Mouse (Mus musculus) cerebellum, adult 11 months (tissue): ENCODE data around the gene Hivep2.
A peak's percentile ranks its signal among the peaks of the same experiment; 100 is the strongest.

Experiments used
- DNase-seq: peaks from one replicate; pipeline ENCODE4 v3.0.0; 2022

The Hivep2 gene

DNA sequence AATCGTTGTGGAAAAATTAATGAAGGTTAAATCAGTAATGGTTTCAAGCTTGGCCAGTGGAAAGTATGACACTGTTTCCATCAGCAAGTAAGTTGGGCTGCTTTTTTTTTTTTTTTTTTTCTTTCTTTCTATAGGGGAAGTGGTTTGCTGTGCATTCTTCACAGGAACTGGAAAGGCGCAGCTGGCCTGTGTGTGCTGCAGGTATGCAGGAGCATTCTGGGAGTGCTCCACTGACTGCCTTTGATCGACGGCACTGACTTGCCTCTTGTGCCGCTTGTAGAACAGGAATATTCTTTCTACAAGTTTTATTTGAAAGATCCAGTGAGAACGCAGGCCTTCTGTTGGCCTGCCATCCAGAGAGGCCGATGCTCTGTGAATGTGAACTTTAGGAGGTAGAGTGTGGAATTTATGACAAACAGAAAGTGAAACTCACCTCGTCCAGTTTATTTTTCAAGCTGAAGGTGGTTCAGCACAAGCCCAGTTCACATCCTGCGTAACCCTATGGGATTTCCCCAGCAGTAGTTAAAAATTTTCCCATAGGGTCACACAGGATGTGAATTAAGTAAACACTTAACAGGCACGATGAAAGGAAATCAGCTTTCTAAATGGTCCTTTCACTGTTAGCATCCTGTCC lies 120.1 kb downstream of the Hivep2 start:
- no peak for DNase-seq

DNA sequence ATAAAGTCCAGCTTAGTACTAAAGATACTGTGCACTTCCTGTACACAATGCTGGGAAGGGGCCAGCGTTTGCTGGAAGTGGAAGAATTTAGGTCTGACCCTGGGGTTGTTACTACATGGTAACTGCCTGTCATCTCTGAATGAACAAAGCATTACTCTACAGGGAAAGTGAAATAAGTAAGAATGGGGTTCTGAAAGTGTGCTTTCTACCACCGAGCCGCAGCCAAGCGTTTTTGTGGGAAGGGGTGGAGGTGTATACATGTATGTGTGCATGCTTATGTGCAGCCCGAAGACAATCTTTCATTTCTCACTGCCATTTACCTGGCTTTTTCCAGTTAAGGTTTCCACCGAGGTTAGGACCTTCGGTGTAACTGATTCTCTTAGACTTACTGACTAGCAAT lies 121.4 kb downstream of the Hivep2 start:
- DNase-seq = no peak

DNA sequence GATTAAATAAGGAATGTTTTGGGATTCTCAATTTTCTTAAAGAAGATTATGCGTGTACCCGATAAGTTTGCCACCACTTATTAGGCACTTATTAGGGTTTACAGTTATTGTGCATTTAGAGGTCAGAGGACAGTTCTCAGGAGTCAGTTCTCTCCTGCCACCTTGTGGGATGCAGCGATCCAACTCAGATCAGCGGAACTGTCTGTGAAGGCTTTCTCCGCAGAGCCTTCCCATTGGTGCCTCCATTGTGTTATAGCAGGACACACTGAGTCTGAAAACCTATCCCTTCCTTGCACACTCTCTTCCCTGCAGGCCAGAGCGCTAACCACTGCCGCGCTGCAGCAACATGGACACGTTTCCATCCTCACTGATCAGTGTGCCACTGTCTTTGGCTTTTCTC lies 123.6 kb downstream of the Hivep2 start:
- DNase-seq = no peak

DNA sequence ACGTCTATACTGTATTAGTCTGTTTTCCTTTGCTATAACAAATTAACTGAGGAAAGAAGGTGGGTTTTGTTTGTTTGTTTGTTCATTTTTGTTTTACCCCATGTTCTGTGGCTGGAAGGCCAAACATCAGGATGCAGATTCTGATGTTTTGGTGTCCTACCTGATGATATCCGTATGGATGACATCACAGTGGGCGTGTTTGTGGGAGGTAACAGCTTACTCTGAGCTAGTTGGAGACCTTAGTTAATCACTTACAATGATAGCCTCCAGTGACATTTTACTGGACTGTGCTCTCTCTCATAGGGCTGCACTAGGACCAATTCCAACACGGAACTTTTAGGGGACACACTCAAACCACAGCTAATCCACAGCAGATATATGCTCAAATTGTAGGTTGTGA lies 128.2 kb downstream of the Hivep2 start:
- no peak for DNase-seq

DNA sequence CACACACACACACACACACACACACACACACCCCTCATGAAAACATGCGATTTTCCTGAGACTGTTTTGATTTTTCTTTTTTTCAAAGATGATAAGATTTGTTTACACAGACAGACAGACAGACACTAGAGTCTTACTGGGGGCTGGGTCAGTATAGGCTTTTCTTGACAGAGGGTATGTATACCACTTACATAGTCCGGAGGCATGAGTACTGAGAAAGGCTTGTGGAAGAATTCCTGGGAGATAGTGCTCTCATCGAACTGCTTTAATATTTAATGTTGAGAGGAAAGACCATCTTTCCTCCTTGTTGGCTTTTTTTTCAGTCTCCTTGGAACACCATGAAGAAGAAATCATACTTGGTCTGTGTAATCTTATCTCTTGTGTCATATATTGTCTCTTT lies 130.2 kb downstream of the Hivep2 start:
- no peak for DNase-seq

DNA sequence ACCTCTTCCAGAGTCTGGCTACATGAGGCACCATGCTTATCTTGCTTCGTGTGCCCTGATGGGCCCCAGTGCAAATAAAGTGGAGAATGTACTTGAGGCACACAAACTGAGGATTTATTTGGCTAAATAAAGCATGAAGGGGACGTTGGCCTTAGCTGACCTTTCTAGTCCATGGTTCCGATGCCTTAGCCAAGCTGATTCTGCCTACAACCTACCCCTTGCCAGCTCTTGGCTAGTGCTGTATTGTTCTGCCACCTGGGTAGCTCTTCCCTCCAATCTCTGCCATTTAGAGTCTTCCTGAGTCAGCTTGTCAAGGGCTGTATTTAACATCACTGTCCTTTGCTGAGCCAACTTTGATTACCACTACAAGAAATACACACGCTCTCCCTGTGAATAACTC lies 133.3 kb downstream of the Hivep2 start:
- DNase-seq = peak; percentile 64

DNA sequence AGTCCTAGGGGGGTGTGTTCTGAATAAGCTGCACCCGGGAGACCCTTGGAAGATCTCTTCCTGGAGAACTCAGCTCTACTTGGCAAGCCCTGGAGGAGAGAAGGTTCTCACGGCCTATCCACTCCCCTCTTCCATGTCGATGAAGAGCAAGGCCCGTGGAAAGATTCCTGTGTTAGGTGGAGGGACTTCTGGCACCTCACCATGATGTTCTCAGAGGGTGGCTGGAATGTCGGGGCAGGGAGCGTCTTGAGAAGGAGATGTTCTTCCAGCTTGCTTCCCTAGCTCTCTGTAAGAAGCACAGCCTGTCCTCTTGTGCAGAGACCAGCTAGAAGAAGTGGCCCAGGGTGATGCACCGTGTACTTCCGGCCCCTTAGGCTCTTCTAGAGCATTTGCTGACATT lies 134.2 kb downstream of the Hivep2 start:
- DNase-seq = no peak

DNA sequence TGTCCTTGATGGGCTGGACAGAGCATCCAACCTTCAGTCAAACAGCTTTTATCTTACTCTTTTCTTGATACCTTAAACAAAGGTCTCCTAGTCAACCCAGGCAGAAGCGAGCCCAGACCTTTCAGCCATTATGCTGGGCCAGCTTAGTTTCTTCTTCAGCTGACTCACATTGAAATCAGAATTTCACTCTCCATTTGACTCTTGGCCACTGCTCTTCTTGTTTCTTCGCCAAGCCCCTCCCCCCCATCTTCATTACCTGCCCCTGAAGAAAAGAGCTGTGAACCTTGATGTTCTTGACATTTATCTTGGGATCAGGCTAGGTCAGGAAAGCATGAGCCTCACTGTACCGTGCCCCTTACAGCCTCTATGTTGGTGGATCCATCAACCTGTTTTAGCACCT lies 135.0 kb downstream of the Hivep2 start:
- DNase-seq = no peak

DNA sequence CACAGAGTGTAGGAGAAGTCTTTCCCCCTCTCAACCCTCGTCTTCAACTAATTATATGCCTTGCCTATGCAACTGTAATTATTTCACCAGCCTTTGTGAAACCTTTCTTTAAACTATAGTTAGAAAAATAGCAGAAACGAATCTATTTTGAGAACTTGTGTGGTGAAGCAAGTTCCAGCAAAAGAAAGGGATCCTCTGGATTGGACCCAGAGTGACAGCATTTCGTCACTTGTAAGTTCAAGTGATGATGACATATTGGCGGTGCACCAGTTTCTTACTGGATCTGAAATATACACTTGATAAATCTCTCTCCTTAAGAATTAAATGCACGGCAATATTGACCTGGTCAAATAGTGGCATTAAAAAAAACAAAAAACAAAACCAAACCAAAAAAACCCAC lies 136.1 kb downstream of the Hivep2 start:
- DNase-seq = no peak

DNA sequence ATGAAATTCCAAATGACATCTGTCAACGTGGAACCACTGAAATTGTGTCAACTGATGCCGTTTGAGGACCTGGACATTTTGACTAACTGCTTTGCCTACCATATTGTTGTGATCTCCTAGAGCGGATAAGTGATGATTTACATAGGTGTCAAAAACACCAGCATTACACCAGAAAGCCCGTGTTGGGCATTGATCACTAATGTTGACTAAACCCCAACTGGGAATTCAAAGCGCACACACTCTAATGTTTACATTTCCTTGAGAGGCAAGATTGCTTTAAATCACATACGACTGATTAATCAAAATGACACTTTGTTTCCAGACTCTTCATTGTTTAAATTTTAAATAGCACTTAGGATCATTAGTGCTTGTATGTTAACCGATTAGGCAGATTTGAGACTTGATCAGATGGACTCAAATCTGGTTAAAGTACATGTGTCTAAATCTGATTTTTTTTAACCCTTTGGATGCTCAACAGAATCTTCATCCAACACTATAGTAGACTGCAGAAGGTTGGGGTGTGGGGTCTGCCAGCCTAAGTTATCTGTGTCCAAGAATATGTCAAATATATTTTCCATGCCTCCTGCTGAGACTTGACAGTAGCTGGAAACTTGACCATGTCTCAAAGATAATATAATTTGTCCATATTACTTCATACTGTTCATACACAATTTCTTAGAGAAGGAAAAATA lies 142.3 kb downstream of the Hivep2 start:
- DNase-seq = no peak

DNA sequence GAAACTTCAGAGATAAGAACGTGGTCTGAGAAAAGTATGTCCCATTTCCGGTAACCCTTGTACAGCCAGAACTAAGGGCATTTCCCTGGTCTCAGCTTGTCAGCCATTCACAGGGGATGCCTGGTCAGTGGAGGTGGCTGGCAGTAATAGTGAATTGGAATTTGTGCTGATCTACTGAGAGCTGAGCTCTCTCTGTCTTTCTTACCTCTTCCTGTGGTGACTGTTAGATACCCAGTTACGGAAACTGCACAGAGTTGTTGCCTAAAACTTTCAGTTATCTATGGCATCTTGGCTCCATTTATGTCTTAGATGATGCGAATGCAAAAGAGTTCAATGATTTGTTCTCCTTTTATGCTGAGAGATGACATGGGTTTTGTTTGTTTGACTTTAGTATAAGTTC lies 150.0 kb downstream of the Hivep2 start:
- no peak for DNase-seq

DNA sequence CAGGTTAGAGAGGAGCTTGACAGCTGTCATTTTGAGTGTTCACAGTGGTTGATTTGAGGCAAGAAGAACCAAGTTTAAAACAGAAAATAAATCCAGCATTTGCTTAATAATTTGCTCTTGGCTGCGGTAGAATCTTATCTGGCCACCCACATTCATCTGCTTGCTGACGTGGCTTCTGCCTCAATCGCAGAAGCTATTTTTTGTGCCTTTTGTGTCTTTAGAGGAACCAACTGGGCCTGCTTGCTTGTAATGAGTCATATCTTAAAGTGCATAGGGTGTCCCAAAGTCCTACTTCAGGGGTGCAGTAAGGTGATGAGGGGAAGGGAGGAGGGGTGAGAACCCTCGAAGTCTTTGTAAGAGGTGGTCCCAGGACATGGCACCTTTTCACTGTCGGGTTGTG lies 151.1 kb downstream of the Hivep2 start:
- no peak for DNase-seq

DNA sequence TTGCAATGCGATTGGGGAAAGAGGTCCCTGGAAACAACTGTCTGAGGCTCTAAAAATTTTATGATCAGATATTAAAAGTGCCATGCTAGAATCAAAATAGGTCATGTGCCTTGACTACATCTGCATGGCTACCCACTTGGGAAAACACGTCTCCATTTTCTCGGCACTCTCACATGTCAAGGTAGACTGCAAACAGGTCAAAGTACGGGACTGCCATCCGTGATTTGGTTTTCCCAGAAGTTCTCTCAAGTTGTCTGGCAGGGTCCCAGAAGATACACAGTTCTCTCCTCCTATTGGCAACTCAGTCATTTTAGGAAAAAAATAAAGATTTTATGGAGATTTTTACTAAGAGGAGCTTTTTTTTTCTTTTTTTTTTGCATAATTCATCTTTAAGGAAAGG lies 153.3 kb downstream of the Hivep2 start:
- no peak for DNase-seq

DNA sequence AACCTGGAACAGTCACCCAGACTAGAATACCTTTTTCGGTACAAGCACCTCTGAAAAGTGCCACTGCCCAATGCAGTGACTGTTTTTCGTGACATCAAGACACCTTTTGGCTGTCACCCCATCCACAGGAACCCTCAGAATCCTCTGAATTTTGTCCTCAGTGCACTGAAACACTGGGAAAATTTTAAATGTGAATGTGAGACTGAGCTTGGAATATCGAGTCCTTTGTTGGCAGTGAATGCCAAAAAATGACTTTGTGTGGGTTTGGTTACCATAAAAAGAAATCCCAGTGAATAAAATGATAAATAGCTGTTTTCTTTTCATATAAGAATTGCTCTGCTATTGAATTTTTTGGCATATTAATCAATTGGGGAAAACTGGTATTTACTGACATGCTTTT lies 154.6 kb downstream of the Hivep2 start:
- no peak for DNase-seq

DNA sequence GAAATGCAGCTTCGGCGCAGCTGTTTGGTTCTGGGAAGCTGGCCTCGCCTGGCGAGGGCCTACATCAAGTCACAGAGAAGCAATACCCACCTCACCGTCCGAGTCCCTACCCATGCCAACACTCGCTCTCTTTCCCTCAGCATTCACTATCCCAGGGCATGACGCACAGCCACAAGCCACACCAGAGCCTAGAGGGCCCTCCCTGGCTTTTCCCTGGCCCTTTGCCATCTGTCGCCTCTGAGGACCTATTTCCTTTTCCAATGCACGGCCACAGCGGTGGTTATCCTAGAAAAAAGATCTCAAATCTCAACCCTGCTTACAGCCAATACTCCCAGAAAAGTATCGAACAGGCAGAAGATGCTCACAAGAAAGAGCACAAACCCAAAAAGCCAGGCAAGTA lies 162.0 kb downstream of the Hivep2 start:
- no peak for DNase-seq

DNA sequence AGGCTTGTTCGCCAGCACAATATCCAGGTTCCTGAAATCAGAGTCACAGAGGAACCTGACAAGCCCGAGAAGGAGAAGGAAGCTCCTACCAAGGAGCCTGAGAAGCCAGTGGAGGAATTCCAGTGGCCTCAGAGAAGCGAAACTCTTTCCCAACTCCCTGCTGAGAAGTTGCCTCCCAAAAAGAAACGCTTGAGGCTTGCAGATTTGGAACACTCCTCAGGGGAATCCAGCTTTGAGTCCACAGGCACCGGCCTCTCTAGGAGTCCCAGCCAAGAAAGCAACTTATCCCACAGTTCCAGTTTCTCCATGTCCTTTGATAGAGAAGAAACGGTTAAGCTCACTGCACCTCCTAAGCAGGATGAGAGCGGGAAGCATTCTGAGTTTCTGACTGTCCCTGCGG lies 164.4 kb downstream of the Hivep2 start:
- DNase-seq = no peak

DNA sequence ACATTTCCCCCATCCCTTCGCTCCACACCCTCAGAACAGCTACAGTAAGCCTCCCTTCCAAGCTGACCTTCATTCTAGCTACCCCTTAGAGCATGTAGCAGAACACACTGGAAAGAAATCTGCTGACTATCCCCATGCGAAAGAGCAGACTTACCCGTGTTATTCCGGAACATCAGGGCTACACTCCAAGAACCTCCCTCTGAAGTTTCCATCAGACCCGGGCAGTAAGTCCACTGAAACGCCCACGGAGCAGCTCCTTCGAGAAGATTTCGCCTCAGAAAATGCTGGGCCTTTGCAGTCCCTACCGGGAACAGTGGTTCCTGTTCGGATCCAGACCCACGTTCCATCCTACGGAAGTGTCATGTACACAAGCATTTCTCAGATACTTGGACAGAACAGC lies 165.4 kb downstream of the Hivep2 start:
- DNase-seq = no peak

DNA sequence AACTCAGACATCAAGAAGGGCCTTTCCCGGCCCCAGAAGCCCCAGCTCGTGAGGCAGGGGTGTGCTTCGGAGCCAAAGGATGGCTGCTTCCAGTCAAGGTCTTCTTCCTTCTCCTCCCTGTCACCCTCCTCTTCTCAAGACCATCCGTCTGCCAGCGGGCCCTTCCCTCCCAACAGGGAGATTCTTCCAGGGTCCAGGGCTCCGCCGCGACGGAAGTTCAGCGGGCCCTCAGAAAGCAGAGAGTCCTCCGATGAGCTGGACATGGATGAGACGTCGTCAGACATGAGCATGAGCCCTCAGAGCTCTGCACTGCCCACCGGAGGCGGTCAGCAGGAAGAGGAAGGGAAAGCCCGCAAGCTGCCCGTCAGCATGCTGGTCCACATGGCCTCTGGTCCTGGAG lies 166.2 kb downstream of the Hivep2 start:
- no peak for DNase-seq

DNA sequence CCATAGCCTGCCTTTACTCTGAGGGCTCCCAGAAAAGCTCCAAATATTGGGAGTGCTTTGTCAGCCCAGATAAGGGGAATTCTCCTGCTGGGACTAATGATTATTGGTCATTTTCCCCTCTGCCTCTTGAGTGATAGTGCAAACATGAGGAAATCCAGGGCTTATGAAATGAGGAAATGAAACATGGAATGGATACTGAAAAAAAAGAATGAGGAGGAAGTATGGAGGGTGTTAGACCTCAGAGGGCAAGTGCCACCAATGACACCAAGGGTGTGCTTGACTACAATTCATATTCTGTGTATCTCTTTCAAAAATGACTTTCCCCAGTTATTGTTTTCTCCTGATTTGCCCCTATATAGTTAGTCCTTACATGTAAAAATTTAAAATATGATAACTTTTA lies 167.1 kb downstream of the Hivep2 start:
- no peak for DNase-seq

DNA sequence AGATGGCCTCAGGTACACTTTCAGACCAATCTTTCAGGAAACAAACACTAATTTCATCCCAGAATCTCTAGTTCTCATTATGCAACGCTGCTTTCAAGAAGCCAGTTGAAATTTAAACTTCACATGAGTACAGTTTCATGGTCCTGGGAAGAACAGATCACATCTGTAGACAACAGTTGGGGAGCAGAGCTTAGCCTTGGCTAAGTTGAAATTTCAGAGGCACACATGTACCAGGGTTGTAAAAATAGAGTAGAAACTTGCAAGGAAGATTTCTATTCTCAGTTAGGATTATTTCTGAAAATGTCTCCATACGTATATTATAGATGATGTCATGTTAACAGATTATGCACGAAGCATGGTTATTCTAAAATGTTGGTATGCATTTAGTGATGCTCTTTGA lies 172.8 kb downstream of the Hivep2 start:
- DNase-seq = no peak

DNA sequence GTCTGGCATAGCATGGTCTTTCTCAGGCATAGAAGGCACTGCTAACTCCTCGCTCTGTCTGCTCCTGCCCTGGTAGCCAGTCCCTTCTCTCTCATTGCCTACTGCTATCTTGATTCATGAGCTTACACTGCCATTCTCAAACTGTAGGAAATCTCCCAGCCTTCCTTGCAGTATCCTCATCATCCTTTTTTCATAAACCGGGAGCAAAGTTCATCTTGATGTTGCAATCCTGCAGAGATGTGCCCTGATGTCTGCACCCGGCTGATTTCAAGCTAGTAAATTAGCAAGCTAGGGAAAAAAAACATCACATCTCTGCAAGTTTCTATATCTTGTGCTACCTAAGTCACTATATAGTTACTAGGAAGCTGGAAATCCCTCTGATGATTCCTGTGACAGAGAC lies 179.0 kb downstream of the Hivep2 start:
- no peak for DNase-seq

DNA sequence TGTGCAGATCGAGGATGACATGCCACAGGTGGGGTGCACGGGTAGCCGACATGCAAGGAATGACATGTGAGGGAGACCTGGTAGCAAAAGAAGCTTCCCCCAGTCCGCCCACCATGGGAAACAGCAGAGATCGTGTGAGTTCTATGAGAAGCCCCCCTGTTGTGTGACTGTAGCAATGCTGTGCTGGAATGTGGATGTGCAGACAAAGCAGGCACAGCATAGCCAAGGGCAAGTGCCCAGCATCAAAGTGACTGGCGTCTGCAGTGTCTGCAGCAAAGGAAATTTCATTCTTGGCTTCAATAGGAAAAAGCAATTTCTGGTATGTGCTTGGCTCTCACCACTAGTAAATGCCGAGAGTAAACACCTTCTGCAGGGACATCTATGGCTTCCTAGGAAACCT lies 199.0 kb downstream of the Hivep2 start:
- DNase-seq = no peak

DNA sequence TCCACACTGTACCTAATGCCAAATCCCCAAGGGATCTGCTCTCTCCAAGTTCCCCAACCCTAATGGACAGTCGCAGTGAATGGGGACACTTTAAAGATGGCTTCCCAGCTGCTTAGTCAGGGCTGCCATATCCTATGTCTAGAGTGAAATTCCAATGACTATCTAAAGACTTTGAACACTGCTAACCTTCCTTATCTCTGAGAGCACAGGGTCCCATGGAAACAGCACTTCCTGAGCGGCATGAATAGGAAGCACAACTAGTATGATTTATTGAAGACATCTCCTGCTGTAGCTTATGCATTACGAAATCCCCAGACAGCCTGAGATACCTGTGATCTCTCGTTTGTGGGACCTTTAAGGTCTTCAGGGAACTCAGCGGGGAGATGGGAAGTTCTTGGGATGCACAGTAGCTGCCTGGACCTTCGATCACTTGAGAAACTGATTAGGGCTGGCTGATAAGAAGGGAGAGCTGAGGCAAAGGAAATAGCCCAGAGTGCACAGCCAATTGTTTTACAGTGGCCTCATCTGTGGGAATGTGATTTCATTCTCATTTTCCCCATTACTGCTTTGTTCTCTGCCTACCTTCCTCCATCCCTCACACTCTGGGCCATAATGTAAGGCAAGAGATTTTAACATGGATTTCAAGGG lies 202.4 kb downstream of the Hivep2 start:
- no peak for DNase-seq

DNA sequence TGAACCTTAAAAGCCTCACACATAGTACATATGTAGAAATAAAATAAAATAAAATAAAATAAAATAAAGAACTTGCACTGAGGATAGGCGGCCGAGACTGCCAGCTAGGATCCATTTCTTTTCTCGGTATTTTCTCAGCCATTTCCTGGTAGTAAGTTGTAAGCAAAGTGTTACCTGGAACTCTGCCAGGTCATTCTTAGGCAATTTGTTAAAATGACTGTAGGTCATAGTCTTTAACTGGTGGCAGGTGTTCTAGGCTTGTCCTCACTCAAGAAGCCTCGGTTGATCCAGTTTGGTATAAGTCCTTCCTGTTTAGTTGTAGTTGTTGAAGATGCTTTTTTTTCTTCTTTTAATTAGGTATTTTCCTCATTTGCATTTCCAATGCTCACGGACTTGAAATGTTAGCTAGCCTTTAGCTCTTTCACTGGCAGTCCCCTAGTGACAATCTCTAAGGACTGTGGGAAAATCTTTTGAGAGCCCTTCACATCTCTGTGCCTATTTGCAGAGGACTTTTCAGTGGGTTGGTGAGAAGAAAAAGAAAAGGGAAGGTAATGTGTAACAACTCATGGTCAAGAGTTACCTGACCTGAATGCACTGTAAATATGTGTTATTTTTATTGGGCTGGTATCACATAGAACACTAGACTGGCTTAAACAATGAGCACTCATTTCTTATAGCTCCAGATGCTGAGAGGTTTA lies 203.1 kb downstream of the Hivep2 start:
- no peak for DNase-seq
